Mouse (Mus musculus) CD4-positive, CD25-positive, alpha-beta regulatory T cell, adult 2 months (primary cell): ENCODE measurements around the gene Mvk.

Experiments used
- DNase-seq: peaks from one replicate; pipeline ENCODE4 v3.0.0-alpha.2; 2012; ENCODE audit warnings: low read depth, low spot score

Gene Mvk

DNA sequence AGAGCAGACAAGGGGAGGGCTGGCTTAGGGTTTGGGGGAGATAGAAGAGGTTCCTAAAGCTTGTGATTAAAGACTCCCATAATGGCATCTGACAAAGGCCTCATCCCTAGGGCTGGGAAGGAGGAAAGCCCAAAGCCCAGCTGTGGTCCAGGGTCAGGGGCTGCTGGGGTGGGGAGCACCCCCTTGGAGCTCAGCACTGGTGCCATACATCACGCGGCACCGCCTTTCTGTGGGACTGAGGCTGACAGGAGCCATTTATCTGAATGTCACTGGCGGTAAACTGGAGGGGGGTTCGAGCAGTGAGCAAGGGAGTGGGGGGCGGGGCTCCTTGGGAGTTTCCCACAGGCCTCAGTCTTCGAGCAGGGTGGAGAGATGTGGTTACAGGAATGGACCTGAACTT is 65.4 kb downstream of the Mvk start:
- DNase-seq, result no peak
